Mouse (Mus musculus) retina, postnatal 7 days (tissue): ENCODE measurements around the gene Tut1.
"Not testable (repeated sequence)": the region's sequence is repeated elsewhere in the genome, so short reads cannot be mapped to it uniquely, and the experiment has no call there.

Experiments
- DNase-seq: peaks from one replicate; pipeline ENCODE4 v3.0.0-alpha.2; 2012; ENCODE audit warnings: low read depth, low spot score

Tut1 gene

DNA sequence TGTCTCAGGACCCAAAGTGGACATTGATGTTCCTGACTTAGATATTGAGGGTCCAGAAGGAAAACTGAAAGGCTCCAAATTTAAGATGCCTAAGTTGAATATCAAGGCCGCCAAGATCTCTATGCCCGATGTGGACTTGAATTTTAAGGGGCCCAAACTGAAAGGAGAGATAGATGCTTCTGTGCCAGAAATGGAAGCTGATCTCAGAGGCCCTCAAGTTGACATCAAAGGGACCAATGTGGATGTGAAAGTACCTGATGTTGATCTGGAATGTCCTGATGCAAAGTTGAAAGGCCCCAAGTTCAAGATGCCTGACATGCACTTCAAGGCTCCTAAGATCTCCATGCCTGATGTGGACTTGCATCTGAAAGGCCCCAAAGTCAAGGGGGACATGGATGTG lies 53.3 kb downstream of the Tut1 start:
- not testable (repeated sequence) for DNase-seq
